Mouse (Mus musculus): ENCODE data around the gene B3galt6. TPM values are rescaled to one million over a fixed set of nuclear protein-coding genes. Genes with fewer than 3 reads are reported as not detected.

The B3galt6 gene
- polyA plus RNA-seq, 1 experiment from 2014 or later, result 8.6 TPM

- no peak overlapping the region for H3K4me2 ChIP-seq (ENCODE audit: low read depth, low read length)
- no peak overlapping the region for H3K4me3 ChIP-seq (ENCODE audit: low read length)
- WGBS, result 61% methylated on average over 6 of the region's 6 CpGs
- ATAC-seq (replicated peaks; ENCODE audit: extremely low read depth, insufficient read depth, low FRiP score), result no peak
- no peaks in the 10 kb centered on the region for H3K27me3 ChIP-seq (ENCODE audit: control insufficient read depth, insufficient read depth, low read length)
- no peaks in the 10 kb centered on the region for H3K4me1 ChIP-seq (ENCODE audit: control insufficient read depth, insufficient read depth, low read length)
- no peak overlapping the region for H3K9ac ChIP-seq (ENCODE audit: low read length)
- H3K27ac ChIP-seq (ENCODE audit: low read length), result no peak overlapping the region
- no peaks in the 10 kb centered on the region for H3K36me3 ChIP-seq (ENCODE audit: control insufficient read depth, insufficient read depth)
- H3K9me3 ChIP-seq (replicated peaks; ENCODE audit: control insufficient read depth, low read length), result no peaks in the 10 kb centered on the region
These were observed 19.8 kb downstream of the B3galt6 start for GRCm38 (mm10) chr4:155972651-155973050.

GRCm38 (mm10) chr4:155970286-155970685, 22.2 kb downstream of the B3galt6 start:
- Histone ChIP-seq H3K4me2 (ENCODE audit: low read depth, low read length) (no peak overlapping the region), H3K4me1 (ENCODE audit: control insufficient read depth, insufficient read depth, low read length) (no peaks in the 10 kb centered on the region), H3K9me3 (replicated peaks; ENCODE audit: control insufficient read depth, low read length) (no peaks in the 10 kb centered on the region), H3K36me3 (ENCODE audit: control insufficient read depth, insufficient read depth) (peaks cover 3% of the 10 kb centered on the region), H3K27me3 (ENCODE audit: control insufficient read depth, insufficient read depth, low read length) (no peaks in the 10 kb centered on the region), H3K9ac (ENCODE audit: low read length) (no peak overlapping the region), H3K4me3 (ENCODE audit: low read length) (no peak overlapping the region), H3K27ac (ENCODE audit: low read length) (no peak overlapping the region)
- no peak for ATAC-seq (replicated peaks; ENCODE audit: extremely low read depth, insufficient read depth, low FRiP score)
- 81% methylated on average over 5 of the region's 5 CpGs for WGBS

- Histone ChIP-seq H3K4me3 (ENCODE audit: low read length) (no peak overlapping the region), H3K4me2 (ENCODE audit: low read depth, low read length) (no peak overlapping the region), H3K27ac (ENCODE audit: low read length) (no peak overlapping the region), H3K9ac (ENCODE audit: low read length) (no peak overlapping the region), H3K27me3 (ENCODE audit: control insufficient read depth, insufficient read depth, low read length) (no peaks in the 10 kb centered on the region), H3K36me3 (ENCODE audit: control insufficient read depth, insufficient read depth) (peaks cover 7% of the 10 kb centered on the region), H3K4me1 (ENCODE audit: control insufficient read depth, insufficient read depth, low read length) (no peaks in the 10 kb centered on the region), H3K9me3 (replicated peaks; ENCODE audit: control insufficient read depth, low read length) (no peaks in the 10 kb centered on the region)
- WGBS, result 63% methylated on average over 13 of the region's 13 CpGs
- no peak for ATAC-seq (replicated peaks; ENCODE audit: extremely low read depth, insufficient read depth, low FRiP score)
These were observed 23.3 kb downstream of the B3galt6 start for GRCm38 (mm10) chr4:155969043-155969653.

- Histone ChIP-seq H3K4me2 (ENCODE audit: low read depth, low read length) (no peak overlapping the region), H3K9ac (ENCODE audit: low read length) (no peak overlapping the region), H3K4me1 (ENCODE audit: control insufficient read depth, insufficient read depth, low read length) (peaks cover 12% of the 10 kb centered on the region), H3K27me3 (ENCODE audit: control insufficient read depth, insufficient read depth, low read length) (no peaks in the 10 kb centered on the region), H3K4me3 (ENCODE audit: low read length) (no peak overlapping the region), H3K27ac (ENCODE audit: low read length) (no peak overlapping the region), H3K36me3 (ENCODE audit: control insufficient read depth, insufficient read depth) (peaks cover 7% of the 10 kb centered on the region), H3K9me3 (replicated peaks; ENCODE audit: control insufficient read depth, low read length) (no peaks in the 10 kb centered on the region)
- 90% methylated on average over 11 of the region's 11 CpGs for WGBS
- no peak for ATAC-seq (replicated peaks; ENCODE audit: extremely low read depth, insufficient read depth, low FRiP score)
These were observed 28.1 kb downstream of the B3galt6 start for GRCm38 (mm10) chr4:155964396-155964795.

- H3K27ac ChIP-seq (ENCODE audit: low read length), result no peak overlapping the region
- 60% methylated on average over 7 of the region's 7 CpGs for WGBS
- H3K27me3 ChIP-seq (ENCODE audit: control insufficient read depth, insufficient read depth, low read length), result no peaks in the 10 kb centered on the region
- ATAC-seq (replicated peaks; ENCODE audit: extremely low read depth, insufficient read depth, low FRiP score), result no peak
- peaks cover 12% of the 10 kb centered on the region for H3K4me1 ChIP-seq (ENCODE audit: control insufficient read depth, insufficient read depth, low read length)
- no peaks in the 10 kb centered on the region for H3K9me3 ChIP-seq (replicated peaks; ENCODE audit: control insufficient read depth, low read length)
- H3K36me3 ChIP-seq (ENCODE audit: control insufficient read depth, insufficient read depth), result peaks cover 10% of the 10 kb centered on the region
- H3K4me2 ChIP-seq (ENCODE audit: low read depth, low read length), result peak overlapping the region; percentile 98
- H3K4me3 ChIP-seq (ENCODE audit: low read length), result peak overlapping the region; percentile 68
- peak overlapping the region; percentile 85; the same call in 1 of the 2 replicates for H3K9ac ChIP-seq (ENCODE audit: low read length)
These were observed 29.3 kb downstream of the B3galt6 start for GRCm38 (mm10) chr4:155963106-155963505.

- 1% methylated on average over 38 of the region's 42 CpGs for WGBS
- Histone ChIP-seq H3K4me2 (ENCODE audit: low read depth, low read length) (peak within 1 kb of the TSS; percentile 98), H3K9ac (ENCODE audit: low read length) (peak within 1 kb of the TSS; percentile 85), H3K27ac (ENCODE audit: low read length) (peak within 1 kb of the TSS; percentile 57), H3K4me1 (ENCODE audit: control insufficient read depth, insufficient read depth, low read length) (peaks cover 12% of the 10 kb centered on the region), H3K27me3 (ENCODE audit: control insufficient read depth, insufficient read depth, low read length) (no peaks in the 10 kb centered on the region), H3K9me3 (replicated peaks; ENCODE audit: control insufficient read depth, low read length) (no peaks in the 10 kb centered on the region), H3K36me3 (ENCODE audit: control insufficient read depth, insufficient read depth) (peaks cover 15% of the 10 kb centered on the region), H3K4me3 (ENCODE audit: low read length) (peak within 1 kb of the TSS; percentile 68)
- peak; percentile 85 for ATAC-seq (replicated peaks; ENCODE audit: extremely low read depth, insufficient read depth, low FRiP score)
These were observed 30.1 kb downstream of the B3galt6 start, which contains the start of gene C1qtnf12 for GRCm38 (mm10) chr4:155962167-155962971. Gene C1qtnf12 (plus strand): TSS chr4:155962318.

GRCm38 (mm10) chr4:155959275-155959674, 33.2 kb downstream of the B3galt6 start:
- 12% methylated on average over 5 of the region's 5 CpGs for WGBS
- ATAC-seq (replicated peaks; ENCODE audit: extremely low read depth, insufficient read depth, low FRiP score), result peak; percentile 50; the same call in 1 of the 2 replicates
- no peak overlapping the region for H3K27ac ChIP-seq (ENCODE audit: low read length)
- peaks cover 19% of the 10 kb centered on the region for H3K36me3 ChIP-seq (ENCODE audit: control insufficient read depth, insufficient read depth)
- peaks cover 12% of the 10 kb centered on the region for H3K4me1 ChIP-seq (ENCODE audit: control insufficient read depth, insufficient read depth, low read length)
- H3K9ac ChIP-seq (ENCODE audit: low read length), result no peak overlapping the region
- no peak overlapping the region for H3K4me3 ChIP-seq (ENCODE audit: low read length)
- no peaks in the 10 kb centered on the region for H3K27me3 ChIP-seq (ENCODE audit: control insufficient read depth, insufficient read depth, low read length)
- no peak overlapping the region for H3K4me2 ChIP-seq (ENCODE audit: low read depth, low read length)
- H3K9me3 ChIP-seq (replicated peaks; ENCODE audit: control insufficient read depth, low read length), result no peaks in the 10 kb centered on the region

GRCm38 (mm10) chr4:155955491-155955890, 37.0 kb downstream of the B3galt6 start:
- ATAC-seq (replicated peaks; ENCODE audit: extremely low read depth, insufficient read depth, low FRiP score), result no peak

GRCm38 (mm10) chr4:155947094-155947493, 45.4 kb downstream of the B3galt6 start:
- H3K4me2 ChIP-seq (ENCODE audit: low read depth, low read length), result no peak overlapping the region
- no peak overlapping the region for H3K9ac ChIP-seq (ENCODE audit: low read length)
- no peaks in the 10 kb centered on the region for H3K27me3 ChIP-seq (ENCODE audit: control insufficient read depth, insufficient read depth, low read length)
- no peak overlapping the region for H3K4me3 ChIP-seq (ENCODE audit: low read length)
- H3K36me3 ChIP-seq (ENCODE audit: control insufficient read depth, insufficient read depth), result peaks cover 34% of the 10 kb centered on the region
- H3K4me1 ChIP-seq (ENCODE audit: control insufficient read depth, insufficient read depth, low read length), result peaks cover 16% of the 10 kb centered on the region
- ATAC-seq (replicated peaks; ENCODE audit: extremely low read depth, insufficient read depth, low FRiP score), result no peak
- no peak overlapping the region for H3K27ac ChIP-seq (ENCODE audit: low read length)
- H3K9me3 ChIP-seq (replicated peaks; ENCODE audit: control insufficient read depth, low read length), result no peaks in the 10 kb centered on the region

More at GRCm38 (mm10) chr4:155955491-155955890, 37.0 kb downstream of the B3galt6 start:
- WGBS, result 97% methylated on average over 6 of the region's 6 CpGs
- Histone ChIP-seq H3K27me3 (ENCODE audit: control insufficient read depth, insufficient read depth, low read length) (no peaks in the 10 kb centered on the region), H3K4me3 (ENCODE audit: low read length) (no peak overlapping the region), H3K36me3 (ENCODE audit: control insufficient read depth, insufficient read depth) (peaks cover 40% of the 10 kb centered on the region), H3K9ac (ENCODE audit: low read length) (no peak overlapping the region), H3K9me3 (replicated peaks; ENCODE audit: control insufficient read depth, low read length) (no peaks in the 10 kb centered on the region), H3K27ac (ENCODE audit: low read length) (no peak overlapping the region), H3K4me2 (ENCODE audit: low read depth, low read length) (no peak overlapping the region), H3K4me1 (ENCODE audit: control insufficient read depth, insufficient read depth, low read length) (no peaks in the 10 kb centered on the region)

All from heart, embryonic 16.5 days (tissue).